Mouse (Mus musculus): ENCODE results near the gene Defb22. TPM values are rescaled to one million over a fixed set of nuclear protein-coding genes. Genes with fewer than 3 reads are reported as not detected.

Defb22 gene
- polyA plus RNA-seq, 1 experiment from 2014 or later: not detected

DNA sequence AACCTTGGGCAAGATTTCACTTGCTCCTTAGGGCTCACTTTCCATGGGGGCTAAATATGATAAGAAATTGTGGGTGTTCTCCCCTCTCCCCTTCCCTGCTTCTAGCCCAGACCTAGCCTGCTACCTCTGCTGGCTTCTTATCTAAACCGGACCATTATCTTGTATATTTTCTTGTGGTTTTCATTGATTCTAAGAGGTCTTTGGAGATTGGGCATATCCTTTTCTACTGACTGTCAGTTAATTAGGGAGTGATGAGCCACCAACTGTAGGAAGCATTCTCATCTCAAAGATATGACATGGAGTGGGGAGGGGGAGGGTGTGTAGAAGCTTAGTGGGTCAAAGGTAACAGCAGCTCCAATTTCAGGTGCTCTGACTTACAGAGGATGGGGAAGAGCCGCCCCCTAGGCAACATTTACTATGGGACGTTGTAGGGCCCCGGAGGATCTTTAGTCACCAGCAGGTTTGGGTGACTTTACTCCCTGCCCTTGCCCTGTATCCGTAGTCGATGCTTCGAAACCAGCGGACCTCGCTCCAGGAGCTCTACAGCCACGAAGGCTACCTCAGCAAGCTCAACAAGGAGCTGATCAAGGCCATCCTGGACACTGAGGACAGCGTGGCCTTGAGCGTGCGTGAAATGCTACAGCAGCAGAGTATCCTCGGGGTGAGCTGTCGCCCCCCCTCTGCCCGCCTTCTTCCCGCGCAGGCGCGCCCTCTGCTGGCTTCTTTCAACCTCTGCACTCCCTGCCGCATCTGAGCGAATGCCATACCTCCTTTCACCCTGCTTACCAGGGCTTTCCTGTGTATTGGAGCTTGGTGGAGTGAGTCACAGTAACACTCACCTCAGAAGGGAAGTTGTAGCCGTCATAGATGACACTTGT lies 52.7 kb downstream of the Defb22 start:
- 3% methylated on average over 23 of the region's 23 CpGs for WGBS
- no peaks in the 10 kb centered on the region for H3K9me3 ChIP-seq
- peak overlapping the region; percentile 77 for H3K27ac ChIP-seq (replicated peaks)

GRCm38 (mm10) chr2:152436405-152436901 lies 53.5 kb downstream of the Defb22 start:
- Histone ChIP-seq H3K36me3 (replicated peaks) (no peaks in the 10 kb centered on the region), H3K4me1 (peaks cover 25% of the 10 kb centered on the region), H3K27me3 (replicated peaks; ENCODE audit: low read depth, poor library complexity, severe bottlenecking) (peaks cover 6% of the 10 kb centered on the region; the same call in 1 of the 2 replicates), H3K9me3 (no peaks in the 10 kb centered on the region), H3K4me3 (no peak overlapping the region), H3K27ac (replicated peaks) (no peak overlapping the region)
- WGBS: 76% methylated on average over 7 of the region's 7 CpGs
- no peak for DNase-seq (ENCODE audit: low spot score)

More for the DNA sequence above, 52.7 kb downstream of the Defb22 start:
- H3K36me3 ChIP-seq (replicated peaks): no peaks in the 10 kb centered on the region
- peaks cover 25% of the 10 kb centered on the region for H3K4me1 ChIP-seq
- H3K27me3 ChIP-seq (replicated peaks; ENCODE audit: low read depth, poor library complexity, severe bottlenecking): peaks cover 6% of the 10 kb centered on the region; the same call in 1 of the 2 replicates
- H3K4me3 ChIP-seq: peak overlapping the region; percentile 51
- peak; percentile 90 for DNase-seq (ENCODE audit: low spot score)

Other genes starting within 250 kb of the Defb22 start
- 30.8 and 32.0 TPM in 2 replicates for gene Tbc1d20, start 196.3 kb downstream of the Defb22 start, polyA plus RNA-seq (2016; fragmentation: Nextera tagmentation; extraction: Ambion mirVana)
- 96.2 and 98.1 TPM in 2 replicates for gene Rbck1, start 157.5 kb downstream of the Defb22 start, polyA plus RNA-seq (2016; fragmentation: Nextera tagmentation; extraction: Ambion mirVana)
- gene Trib3, start 146.1 kb downstream of the Defb22 start, polyA plus RNA-seq (2016; fragmentation: Nextera tagmentation; extraction: Ambion mirVana): 2.5 and 3.0 TPM in 2 replicates
- gene Nrsn2, start 113.5 kb downstream of the Defb22 start, polyA plus RNA-seq (2016; fragmentation: Nextera tagmentation; extraction: Ambion mirVana): 0.87 and 2.5 TPM in 2 replicates
- 10.6 and 11.5 TPM in 2 replicates for gene Sox12, start 92.1 kb downstream of the Defb22 start, polyA plus RNA-seq (2016; fragmentation: Nextera tagmentation; extraction: Ambion mirVana)
- 53.4 and 58.3 TPM in 2 replicates for gene Zcchc3, start 75.1 kb downstream of the Defb22 start, polyA plus RNA-seq (2016; fragmentation: Nextera tagmentation; extraction: Ambion mirVana)
- 0.43 and 0.71 TPM in 2 replicates for gene 6820408C15Rik, start 74.6 kb downstream of the Defb22 start, polyA plus RNA-seq (2016; fragmentation: Nextera tagmentation; extraction: Ambion mirVana)
- gene Defb23, start 25.5 kb downstream of the Defb22 start, polyA plus RNA-seq (2016; fragmentation: Nextera tagmentation; extraction: Ambion mirVana): not detected in 2 replicates
- gene Defb20, start 13.1 kb downstream of the Defb22 start, polyA plus RNA-seq (2016; fragmentation: Nextera tagmentation; extraction: Ambion mirVana): not detected in 2 replicates
- not detected in 2 replicates for gene Defb26, start 21.6 kb upstream of the Defb22 start, polyA plus RNA-seq (2016; fragmentation: Nextera tagmentation; extraction: Ambion mirVana)
- gene Defb28, start 28.1 kb upstream of the Defb22 start, polyA plus RNA-seq (2016; fragmentation: Nextera tagmentation; extraction: Ambion mirVana): not detected in 2 replicates
- gene Defb29, start 50.0 kb upstream of the Defb22 start, polyA plus RNA-seq (2016; fragmentation: Nextera tagmentation; extraction: Ambion mirVana): not detected in 2 replicates
- gene Gm17416, start 79.2 kb upstream of the Defb22 start, polyA plus RNA-seq (2016; fragmentation: Nextera tagmentation; extraction: Ambion mirVana): not detected in 2 replicates
- gene Defb21, start 82.6 kb upstream of the Defb22 start, polyA plus RNA-seq (2016; fragmentation: Nextera tagmentation; extraction: Ambion mirVana): not detected in 2 replicates
- gene Defb19, start 90.2 kb upstream of the Defb22 start, polyA plus RNA-seq (2016; fragmentation: Nextera tagmentation; extraction: Ambion mirVana): not detected in 2 replicates
- not detected in 2 replicates for gene Defb45, start 109.3 kb upstream of the Defb22 start, polyA plus RNA-seq (2016; fragmentation: Nextera tagmentation; extraction: Ambion mirVana)
- gene Defb36, start 114.2 kb upstream of the Defb22 start, polyA plus RNA-seq (2016; fragmentation: Nextera tagmentation; extraction: Ambion mirVana): not detected in 2 replicates
- 0.70 TPM in 1 of 2 replicates, not detected in the other for gene Defb25, start 132.9 kb upstream of the Defb22 start, polyA plus RNA-seq (2016; fragmentation: Nextera tagmentation; extraction: Ambion mirVana)
- 0.40 and 0.60 TPM in 2 replicates for gene Rem1, start 136.8 kb upstream of the Defb22 start, polyA plus RNA-seq (2016; fragmentation: Nextera tagmentation; extraction: Ambion mirVana)
- 102 and 110 TPM in 2 replicates for gene H13, start 179.3 kb upstream of the Defb22 start, polyA plus RNA-seq (2016; fragmentation: Nextera tagmentation; extraction: Ambion mirVana)
- 37.6 and 40.2 TPM in 2 replicates for gene Mcts2, start 196.9 kb upstream of the Defb22 start, polyA plus RNA-seq (2016; fragmentation: Nextera tagmentation; extraction: Ambion mirVana)
- 161 and 182 TPM in 2 replicates for gene Id1, start 246.1 kb upstream of the Defb22 start, polyA plus RNA-seq (2016; fragmentation: Nextera tagmentation; extraction: Ambion mirVana)

All from embryonic facial prominence, embryonic 10.5 days (tissue).